Mouse (Mus musculus): ENCODE data around the gene N4bp2l2. TPM values are rescaled to one million over a fixed set of nuclear protein-coding genes. Genes with fewer than 3 reads are reported as not detected.
A peak's percentile ranks its signal among the peaks of the same experiment; 100 is the strongest.
"Not testable (repeated sequence)": the region's sequence is repeated elsewhere in the genome, so short reads cannot be mapped to it uniquely, and the experiment has no call there.

N4bp2l2 gene
- polyA plus RNA-seq, 1 experiment from 2014 or later: 32.2 TPM

GRCm38 (mm10) chr5:150664794-150665131, 1.2 kb downstream of the N4bp2l2 start:
- peak overlapping the region; percentile 96 for H3K9ac ChIP-seq (ENCODE audit: low read length)
- peaks cover 0 to 15% of the 10 kb centered on the region in 2 experiments; a peak in 2 of 4 replicates for H3K4me1 ChIP-seq (ENCODE audit: control insufficient read depth in 2 of 2, insufficient read depth in 2 of 2, low read length in 2 of 2)
- no peaks in the 10 kb centered on the region for H3K27me3 ChIP-seq (ENCODE audit: control insufficient read depth, insufficient read depth, low read length)
- WGBS: under 1% methylated on average over 10 of the region's 10 CpGs
- peak overlapping the region; percentile 82 for H3K4me2 ChIP-seq (ENCODE audit: low read length)
- peaks cover 23% of the 10 kb centered on the region for H3K36me3 ChIP-seq (ENCODE audit: control insufficient read depth, insufficient read depth, low read length)
- ATAC-seq (ENCODE audit: insufficient number of reproducible peaks, insufficient read depth, low FRiP score, low read depth): no peak
- peak overlapping the region; percentile 92 to 98 for H3K27ac ChIP-seq (replicated peaks in 1 of 2; ENCODE audit: control insufficient read depth in 1 of 2, insufficient read depth in 1 of 2, low read depth in 2 of 2, low read length in 2 of 2)
- no peaks in the 10 kb centered on the region for H3K9me3 ChIP-seq (ENCODE audit: control insufficient read depth, low read length)
- H3K4me3 ChIP-seq (ENCODE audit: control insufficient read depth in 1 of 2, insufficient read depth in 1 of 2, low read depth in 1 of 2, low read length in 2 of 2): peak overlapping the region; percentile 77 to 87

GRCm38 (mm10) chr5:150663926-150664325, 2.1 kb downstream of the N4bp2l2 start:
- ATAC-seq (ENCODE audit: insufficient number of reproducible peaks, insufficient read depth, low FRiP score, low read depth); H3K27ac ChIP-seq (replicated peaks in 1 of 2; ENCODE audit: control insufficient read depth in 1 of 2, insufficient read depth in 1 of 2, low read depth in 2 of 2, low read length in 2 of 2); H3K27me3 ChIP-seq (ENCODE audit: control insufficient read depth, insufficient read depth, low read length); H3K9me3 ChIP-seq (ENCODE audit: control insufficient read depth, low read length): not testable (repeated sequence)
- Histone ChIP-seq H3K4me1 (ENCODE audit: control insufficient read depth in 2 of 2, insufficient read depth in 2 of 2, low read length in 2 of 2) (peaks cover 0 to 15% of the 10 kb centered on the region in 2 experiments; a peak in 2 of 4 replicates), H3K4me2 (ENCODE audit: low read length) (peak overlapping the region; percentile 82), H3K9ac (ENCODE audit: low read length) (peak overlapping the region; percentile 13; the same call in 1 of the 2 replicates), H3K36me3 (ENCODE audit: control insufficient read depth, insufficient read depth, low read length) (peaks cover 27% of the 10 kb centered on the region), H3K4me3 (ENCODE audit: control insufficient read depth in 1 of 2, insufficient read depth in 1 of 2, low read depth in 1 of 2, low read length in 2 of 2) (peak overlapping the region; percentile 6 to 87; a peak in 3 of 4 replicates)
- 19% methylated on average over 7 of the region's 7 CpGs for WGBS

GRCm38 (mm10) chr5:150660296-150660695, 5.7 kb downstream of the N4bp2l2 start:
- not testable (repeated sequence) for H3K27ac ChIP-seq (replicated peaks in 1 of 2; ENCODE audit: control insufficient read depth in 1 of 2, insufficient read depth in 1 of 2, low read depth in 2 of 2, low read length in 2 of 2); H3K27me3 ChIP-seq (ENCODE audit: control insufficient read depth, insufficient read depth, low read length); H3K9me3 ChIP-seq (ENCODE audit: control insufficient read depth, low read length); H3K4me3 ChIP-seq (ENCODE audit: control insufficient read depth in 1 of 2, insufficient read depth in 1 of 2, low read depth in 1 of 2, low read length in 2 of 2); ATAC-seq (ENCODE audit: insufficient number of reproducible peaks, insufficient read depth, low FRiP score, low read depth); H3K9ac ChIP-seq (ENCODE audit: low read length)
- Histone ChIP-seq H3K36me3 (ENCODE audit: control insufficient read depth, insufficient read depth, low read length) (peaks cover 27% of the 10 kb centered on the region), H3K4me1 (ENCODE audit: control insufficient read depth in 2 of 2, insufficient read depth in 2 of 2, low read length in 2 of 2) (peaks cover 0 to 22% of the 10 kb centered on the region in 2 experiments; a peak in 2 of 4 replicates), H3K4me2 (ENCODE audit: low read length) (peak overlapping the region; percentile 25)
- 94% methylated on average over 3 of the region's 3 CpGs for WGBS

- not testable (repeated sequence) for H3K4me2 ChIP-seq (ENCODE audit: low read length); H3K27me3 ChIP-seq (ENCODE audit: control insufficient read depth, insufficient read depth, low read length); H3K9ac ChIP-seq (ENCODE audit: low read length); ATAC-seq (ENCODE audit: insufficient number of reproducible peaks, insufficient read depth, low FRiP score, low read depth); H3K9me3 ChIP-seq (ENCODE audit: control insufficient read depth, low read length); H3K4me3 ChIP-seq (ENCODE audit: control insufficient read depth in 1 of 2, insufficient read depth in 1 of 2, low read depth in 1 of 2, low read length in 2 of 2); H3K27ac ChIP-seq (replicated peaks in 1 of 2; ENCODE audit: control insufficient read depth in 1 of 2, insufficient read depth in 1 of 2, low read depth in 2 of 2, low read length in 2 of 2)
- peaks cover 27% of the 10 kb centered on the region for H3K36me3 ChIP-seq (ENCODE audit: control insufficient read depth, insufficient read depth, low read length)
- WGBS: 86% methylated on average over 6 of the region's 6 CpGs
- H3K4me1 ChIP-seq (ENCODE audit: control insufficient read depth in 2 of 2, insufficient read depth in 2 of 2, low read length in 2 of 2): peaks cover 0 to 22% of the 10 kb centered on the region in 2 experiments; a peak in 2 of 4 replicates
These were observed 6.6 kb downstream of the N4bp2l2 start for GRCm38 (mm10) chr5:150659425-150659824.

- H3K9me3 ChIP-seq (ENCODE audit: control insufficient read depth, low read length): no peaks in the 10 kb centered on the region
- no peak overlapping the region for H3K9ac ChIP-seq (ENCODE audit: low read length)
- H3K27ac ChIP-seq (replicated peaks in 1 of 2; ENCODE audit: control insufficient read depth in 1 of 2, insufficient read depth in 1 of 2, low read depth in 2 of 2, low read length in 2 of 2): no peak overlapping the region
- peaks cover 0 to 7% of the 10 kb centered on the region in 2 experiments; a peak in 1 of 4 replicates for H3K4me1 ChIP-seq (ENCODE audit: control insufficient read depth in 2 of 2, insufficient read depth in 2 of 2, low read length in 2 of 2)
- ATAC-seq (ENCODE audit: insufficient number of reproducible peaks, insufficient read depth, low FRiP score, low read depth): no peak
- H3K4me2 ChIP-seq (ENCODE audit: low read length): no peak overlapping the region
- no peaks in the 10 kb centered on the region for H3K27me3 ChIP-seq (ENCODE audit: control insufficient read depth, insufficient read depth, low read length)
- no peak overlapping the region for H3K4me3 ChIP-seq (ENCODE audit: control insufficient read depth in 1 of 2, insufficient read depth in 1 of 2, low read depth in 1 of 2, low read length in 2 of 2)
- peaks cover 12% of the 10 kb centered on the region for H3K36me3 ChIP-seq (ENCODE audit: control insufficient read depth, insufficient read depth, low read length)
These were observed 11.4 kb downstream of the N4bp2l2 start for GRCm38 (mm10) chr5:150654548-150654947.

GRCm38 (mm10) chr5:150652578-150652977, 13.4 kb downstream of the N4bp2l2 start:
- 95% methylated on average over 2 of the region's 2 CpGs for WGBS
- Histone ChIP-seq H3K4me2 (ENCODE audit: low read length) (no peak overlapping the region), H3K4me1 (ENCODE audit: control insufficient read depth in 2 of 2, insufficient read depth in 2 of 2, low read length in 2 of 2) (0 out of 4 replicates have a peak, but pooled peaks cover 0 to 1% of the 10 kb centered on the region in 2 experiments), H3K36me3 (ENCODE audit: control insufficient read depth, insufficient read depth, low read length) (peaks cover 30% of the 10 kb centered on the region), H3K4me3 (ENCODE audit: control insufficient read depth in 1 of 2, insufficient read depth in 1 of 2, low read depth in 1 of 2, low read length in 2 of 2) (no peak overlapping the region), H3K9me3 (ENCODE audit: control insufficient read depth, low read length) (no peaks in the 10 kb centered on the region), H3K27ac (replicated peaks in 1 of 2; ENCODE audit: control insufficient read depth in 1 of 2, insufficient read depth in 1 of 2, low read depth in 2 of 2, low read length in 2 of 2) (no peak overlapping the region), H3K9ac (ENCODE audit: low read length) (no peak overlapping the region), H3K27me3 (ENCODE audit: control insufficient read depth, insufficient read depth, low read length) (no peaks in the 10 kb centered on the region)
- ATAC-seq (ENCODE audit: insufficient number of reproducible peaks, insufficient read depth, low FRiP score, low read depth): no peak

- Histone ChIP-seq H3K4me2 (ENCODE audit: low read length) (no peak overlapping the region), H3K27me3 (ENCODE audit: control insufficient read depth, insufficient read depth, low read length) (no peaks in the 10 kb centered on the region), H3K9ac (ENCODE audit: low read length) (no peak overlapping the region), H3K4me1 (ENCODE audit: control insufficient read depth in 2 of 2, insufficient read depth in 2 of 2, low read length in 2 of 2) (no peaks in the 10 kb centered on the region), H3K36me3 (ENCODE audit: control insufficient read depth, insufficient read depth, low read length) (peaks cover 83% of the 10 kb centered on the region), H3K9me3 (ENCODE audit: control insufficient read depth, low read length) (no peaks in the 10 kb centered on the region), H3K27ac (replicated peaks in 1 of 2; ENCODE audit: control insufficient read depth in 1 of 2, insufficient read depth in 1 of 2, low read depth in 2 of 2, low read length in 2 of 2) (no peak overlapping the region), H3K4me3 (ENCODE audit: control insufficient read depth in 1 of 2, insufficient read depth in 1 of 2, low read depth in 1 of 2, low read length in 2 of 2) (no peak overlapping the region)
- no peak for ATAC-seq (ENCODE audit: insufficient number of reproducible peaks, insufficient read depth, low FRiP score, low read depth)
- 91% methylated on average over 4 of the region's 4 CpGs for WGBS
These were observed 21.1 kb downstream of the N4bp2l2 start for GRCm38 (mm10) chr5:150644926-150645325.

- H3K36me3 ChIP-seq (ENCODE audit: control insufficient read depth, insufficient read depth, low read length): peaks cover 79% of the 10 kb centered on the region
- H3K4me3 ChIP-seq (ENCODE audit: control insufficient read depth in 1 of 2, insufficient read depth in 1 of 2, low read depth in 1 of 2, low read length in 2 of 2); H3K27me3 ChIP-seq (ENCODE audit: control insufficient read depth, insufficient read depth, low read length); H3K4me1 ChIP-seq (ENCODE audit: control insufficient read depth in 2 of 2, insufficient read depth in 2 of 2, low read length in 2 of 2); H3K4me2 ChIP-seq (ENCODE audit: low read length); ATAC-seq (ENCODE audit: insufficient number of reproducible peaks, insufficient read depth, low FRiP score, low read depth); H3K27ac ChIP-seq (replicated peaks in 1 of 2; ENCODE audit: control insufficient read depth in 1 of 2, insufficient read depth in 1 of 2, low read depth in 2 of 2, low read length in 2 of 2); H3K9me3 ChIP-seq (ENCODE audit: control insufficient read depth, low read length); H3K9ac ChIP-seq (ENCODE audit: low read length): not testable (repeated sequence)
- 94% methylated on average over 4 of the region's 4 CpGs for WGBS
These were observed 22.6 kb downstream of the N4bp2l2 start for GRCm38 (mm10) chr5:150643390-150643789.
